Mouse (Mus musculus) heart, embryonic 12.5 days (tissue): ENCODE results near the gene Celf2. TPM values are rescaled to one million over a fixed set of nuclear protein-coding genes. Genes with fewer than 3 reads are reported as not detected.
"Not testable (repeated sequence)": the region's sequence is repeated elsewhere in the genome, so short reads cannot be mapped to it uniquely, and the experiment has no call there.

Source experiments
- ATAC-seq: fragments of 200-750 bp; cut with Nextera tagmentation; 2 replicates; pipeline ENCODE4 v1.8.0; 2017; ENCODE audit warnings: moderate TSS enrichment, moderate library complexity; ENCODE audit not compliant: insufficient number of reproducible peaks, low FRiP score
- H3K27ac ChIP-seq: fragments of 300-500 bp; sonication (generic); 2 replicates; pipeline ENCODE4 v1.5.1; 2016; ENCODE audit warnings: mild to moderate bottlenecking, moderate library complexity; ENCODE audit not compliant: poor library complexity, severe bottlenecking
- H3K27me3 ChIP-seq: fragments of 300-500 bp; sonication (generic); replicated peaks from 2 replicates; pipeline ENCODE4 v1.6.1; 2016; ENCODE audit warnings: mild to moderate bottlenecking, moderate library complexity
- H3K36me3 ChIP-seq: fragments of 300-500 bp; sonication (generic); 2 replicates; pipeline ENCODE4 v1.6.1; 2016; ENCODE audit warnings: mild to moderate bottlenecking, moderate library complexity
- H3K4me1 ChIP-seq: fragments of 300-500 bp; sonication (generic); replicated peaks from 2 replicates; pipeline ENCODE4 v1.6.1; 2016; ENCODE audit warnings: mild to moderate bottlenecking
- H3K4me2 ChIP-seq: fragments of 300-500 bp; sonication (generic); 2 replicates; pipeline ENCODE4 v1.6.1; 2016; ENCODE audit warnings: mild to moderate bottlenecking, moderate library complexity
- H3K4me3 ChIP-seq: fragments of 300-500 bp; sonication (generic); 2 replicates; pipeline ENCODE4 v1.5.1; 2016; ENCODE audit warnings: mild to moderate bottlenecking
- H3K9ac ChIP-seq: fragments of 300-500 bp; sonication (generic); 2 replicates; pipeline ENCODE4 v1.6.1; 2016; ENCODE audit warnings: mild to moderate bottlenecking, moderate library complexity
- H3K9me3 ChIP-seq: fragments of 300-500 bp; sonication (generic); replicated peaks from 2 replicates; pipeline ENCODE4 v1.6.1; 2016; ENCODE audit warnings: mild to moderate bottlenecking, moderate library complexity
- WGBS: fragments of 180-500 bp; shearing (Covaris S2); methylation state at CpG from one replicate; pipeline ENCODE4 v1.1.7; 2016; 5-methylcytosine and 5-hydroxymethylcytosine counted together
- polyA plus RNA-seq: library from polyadenylated mRNA; unstranded; fragments of >200 nt; fragmentation: Nextera tagmentation; extraction: Ambion mirVana; gene quantifications from 2 replicates; pipeline ENCODE4 v1.2.1, GENCODE M21; 2016

Celf2 gene
- polyA plus RNA-seq, 1 experiment from 2014 or later: 65.8 TPM

- ATAC-seq, H3K9me3 ChIP-seq, H3K4me2 ChIP-seq: not testable (repeated sequence)
These were observed 246.7 kb downstream of the Celf2 start for GRCm38 (mm10) chr2:7262668-7263067.

GRCm38 (mm10) chr2:7260186-7260585, 249.2 kb downstream of the Celf2 start:
- Histone ChIP-seq H3K4me3 (no peak overlapping the region), H3K4me2 (no peak overlapping the region), H3K36me3 (no peaks in the 10 kb centered on the region), H3K9me3 (no peaks in the 10 kb centered on the region), H3K9ac (no peak overlapping the region), H3K27ac (no peak overlapping the region), H3K4me1 (no peaks in the 10 kb centered on the region), H3K27me3 (no peaks in the 10 kb centered on the region)
- ATAC-seq: no peak
- WGBS: 80% methylated on average over 4 of the region's 4 CpGs

More at GRCm38 (mm10) chr2:7262668-7263067, 246.7 kb downstream of the Celf2 start:
- not testable (repeated sequence) for H3K27me3 ChIP-seq, H3K9ac ChIP-seq, H3K36me3 ChIP-seq, H3K4me3 ChIP-seq, H3K4me1 ChIP-seq, H3K27ac ChIP-seq

- H3K27ac ChIP-seq: no peak overlapping the region
These were observed 249.7 kb downstream of the Celf2 start for GRCm38 (mm10) chr2:7259616-7260015.

GRCm38 (mm10) chr2:7256023-7256422, 253.3 kb downstream of the Celf2 start:
- Histone ChIP-seq H3K4me1 (no peaks in the 10 kb centered on the region), H3K4me3 (no peak overlapping the region), H3K4me2 (no peak overlapping the region), H3K27me3 (no peaks in the 10 kb centered on the region), H3K27ac (no peak overlapping the region), H3K36me3 (no peaks in the 10 kb centered on the region), H3K9ac (no peak overlapping the region), H3K9me3 (no peaks in the 10 kb centered on the region)
- ATAC-seq: no peak
- 86% methylated on average over 1 of the region's 1 CpGs for WGBS

More at GRCm38 (mm10) chr2:7259616-7260015, 249.7 kb downstream of the Celf2 start:
- no peaks in the 10 kb centered on the region for H3K9me3 ChIP-seq
- H3K4me3 ChIP-seq: no peak overlapping the region
- no peaks in the 10 kb centered on the region for H3K27me3 ChIP-seq
- ATAC-seq: no peak
- no peak overlapping the region for H3K9ac ChIP-seq
- WGBS: 80% methylated on average over 4 of the region's 4 CpGs
- no peaks in the 10 kb centered on the region for H3K4me1 ChIP-seq
- H3K36me3 ChIP-seq: no peaks in the 10 kb centered on the region
- H3K4me2 ChIP-seq: no peak overlapping the region

GRCm38 (mm10) chr2:7255386-7255785, 254.0 kb downstream of the Celf2 start:
- Histone ChIP-seq H3K9ac (no peak overlapping the region), H3K27me3 (no peaks in the 10 kb centered on the region), H3K4me1 (peaks cover 3% of the 10 kb centered on the region; the same call in 1 of the 2 replicates), H3K36me3 (no peaks in the 10 kb centered on the region), H3K9me3 (no peaks in the 10 kb centered on the region), H3K27ac (no peak overlapping the region), H3K4me2 (no peak overlapping the region), H3K4me3 (no peak overlapping the region)
- no peak for ATAC-seq
- 73% methylated on average over 3 of the region's 3 CpGs for WGBS

GRCm38 (mm10) chr2:7250314-7250713, 259.0 kb downstream of the Celf2 start:
- Histone ChIP-seq H3K9me3 (no peaks in the 10 kb centered on the region), H3K27me3 (no peaks in the 10 kb centered on the region), H3K4me1 (peaks cover 6% of the 10 kb centered on the region), H3K27ac (no peak overlapping the region), H3K4me3 (no peak overlapping the region), H3K4me2 (no peak overlapping the region), H3K9ac (no peak overlapping the region), H3K36me3 (no peaks in the 10 kb centered on the region)
- ATAC-seq: no peak
- 36% methylated on average over 2 of the region's 2 CpGs for whole genome bisulfite sequencing

- ATAC-seq: no peak
- no peaks in the 10 kb centered on the region for H3K36me3 ChIP-seq
- peaks cover 6% of the 10 kb centered on the region for H3K4me1 ChIP-seq
- H3K4me3 ChIP-seq: no peak overlapping the region
- no peaks in the 10 kb centered on the region for H3K9me3 ChIP-seq
- H3K9ac ChIP-seq: no peak overlapping the region
- H3K27ac ChIP-seq: no peak overlapping the region
- H3K27me3 ChIP-seq: no peaks in the 10 kb centered on the region
- H3K4me2 ChIP-seq: no peak overlapping the region
These were observed 260.4 kb downstream of the Celf2 start for GRCm38 (mm10) chr2:7249002-7249401.

GRCm38 (mm10) chr2:7245958-7246774, 263.2 kb downstream of the Celf2 start:
- H3K4me2 ChIP-seq: no peak overlapping the region
- ATAC-seq: no peak
- no peaks in the 10 kb centered on the region for H3K9me3 ChIP-seq
- 43% methylated on average over 4 of the region's 4 CpGs for WGBS
- no peak overlapping the region for H3K4me3 ChIP-seq
- no peaks in the 10 kb centered on the region for H3K27me3 ChIP-seq
- no peak overlapping the region for H3K27ac ChIP-seq
- H3K9ac ChIP-seq: no peak overlapping the region
- no peaks in the 10 kb centered on the region for H3K36me3 ChIP-seq
- peaks cover 16% of the 10 kb centered on the region for H3K4me1 ChIP-seq

GRCm38 (mm10) chr2:7242139-7242538, 267.2 kb downstream of the Celf2 start:
- peaks cover 10% of the 10 kb centered on the region; the same call in 1 of the 2 replicates for H3K4me1 ChIP-seq
- no peaks in the 10 kb centered on the region for H3K27me3 ChIP-seq
- WGBS: 50% methylated on average over 1 of the region's 1 CpGs
- H3K9ac ChIP-seq: no peak overlapping the region
- H3K36me3 ChIP-seq: no peaks in the 10 kb centered on the region
- H3K9me3 ChIP-seq: no peaks in the 10 kb centered on the region
- no peak overlapping the region for H3K4me2 ChIP-seq
- no peak overlapping the region for H3K27ac ChIP-seq
- ATAC-seq: no peak
- H3K4me3 ChIP-seq: no peak overlapping the region

- Histone ChIP-seq H3K27me3 (no peaks in the 10 kb centered on the region), H3K36me3 (no peaks in the 10 kb centered on the region), H3K4me3 (no peak overlapping the region), H3K9me3 (no peaks in the 10 kb centered on the region), H3K4me1 (peaks cover 10% of the 10 kb centered on the region; the same call in 1 of the 2 replicates), H3K27ac (no peak overlapping the region), H3K9ac (no peak overlapping the region), H3K4me2 (no peak overlapping the region)
- ATAC-seq: no peak
- WGBS: 79% methylated on average over 4 of the region's 4 CpGs
These were observed 267.8 kb downstream of the Celf2 start for GRCm38 (mm10) chr2:7241523-7241941.

GRCm38 (mm10) chr2:7237283-7237682, 272.1 kb downstream of the Celf2 start:
- peaks cover 7% of the 10 kb centered on the region; the same call in 1 of the 2 replicates for H3K4me1 ChIP-seq
- H3K27ac ChIP-seq: no peak overlapping the region
- H3K4me3 ChIP-seq: no peak overlapping the region
- no peak overlapping the region for H3K9ac ChIP-seq
- H3K4me2 ChIP-seq: no peak overlapping the region
- no peaks in the 10 kb centered on the region for H3K36me3 ChIP-seq
- H3K9me3 ChIP-seq: no peaks in the 10 kb centered on the region
- 50% methylated on average over 4 of the region's 4 CpGs for WGBS
- no peak for ATAC-seq
- H3K27me3 ChIP-seq: no peaks in the 10 kb centered on the region

- no peaks in the 10 kb centered on the region for H3K9me3 ChIP-seq
- H3K4me2 ChIP-seq: no peak overlapping the region
- H3K36me3 ChIP-seq: no peaks in the 10 kb centered on the region
- no peaks in the 10 kb centered on the region for H3K4me1 ChIP-seq
- H3K9ac ChIP-seq: no peak overlapping the region
- ATAC-seq: no peak
- no peak overlapping the region for H3K4me3 ChIP-seq
- no peaks in the 10 kb centered on the region for H3K27me3 ChIP-seq
- WGBS: 89% methylated on average over 3 of the region's 3 CpGs
- no peak overlapping the region for H3K27ac ChIP-seq
These were observed 272.9 kb downstream of the Celf2 start for GRCm38 (mm10) chr2:7236452-7236851.
